Mouse (Mus musculus) heart, adult 18-20 months (tissue): Measurements from ENCODE around the gene Drc7. TPM values are rescaled to one million over a fixed set of nuclear protein-coding genes. Genes with fewer than 3 reads are reported as not detected.
"Not testable (repeated sequence)": the region's sequence is repeated elsewhere in the genome, so short reads cannot be mapped to it uniquely, and the experiment has no call there.

Experiments used
- DNase-seq, 2 experiments: peaks; one replicate each; pipeline ENCODE4 v3.0.0; 2021 to 2022; ENCODE audit warnings: mixed read lengths in 1 of 2
- long read RNA-seq, 2 experiments: library from polyadenylated mRNA; stranded (forward); transcript quantifications; one replicate each; pipeline ENCODE4 v2.0.0; 2021
- total RNA-seq, 2 experiments: library from RNA; stranded (reverse); gene quantifications; 2 replicates each; pipeline ENCODE4 v1.2.3; 2021

The Drc7 gene
- not detected for total RNA-seq
- long read RNA-seq, experiment 1 = 0 reads
- long read RNA-seq, experiment 2, partial matches to known transcripts = 0 of 1 reads
- long read RNA-seq, experiment 2, other reads (novel, unspliced or antisense) = 0 of 1 reads

- no peak for DNase-seq
Measured at GRCm38 (mm10) chr8:95054927-95055510, at the start of gene Drc7. Gene Drc7 (plus strand): TSS chr8:95055103.

DNA sequence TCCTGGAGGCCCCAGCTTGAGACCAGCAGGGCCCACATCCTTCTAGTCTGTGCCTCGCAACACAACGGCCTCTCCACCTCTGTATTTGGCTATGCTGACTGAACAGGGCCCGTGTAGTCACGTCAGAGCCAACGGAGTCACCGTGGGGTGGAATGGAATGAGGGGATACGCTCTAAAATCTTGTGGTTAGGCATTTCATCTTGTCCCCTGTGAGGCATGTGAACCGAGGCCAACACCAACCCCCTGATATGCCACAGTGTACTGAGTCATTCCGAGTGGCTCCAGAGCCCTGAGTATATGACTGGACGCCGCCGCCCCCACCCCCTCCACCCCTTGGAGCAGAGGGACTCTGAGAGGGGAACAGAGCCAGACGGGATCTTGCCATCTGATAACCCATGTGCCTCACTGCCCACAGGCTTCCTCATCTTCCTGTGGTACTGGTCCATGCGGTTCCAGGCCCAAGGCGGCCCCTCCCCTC is 42.4 kb upstream of the Drc7 start:
- no peak for DNase-seq

GRCm38 (mm10) chr8:95015866-95016265 is 39.0 kb upstream of the Drc7 start:
- DNase-seq = no peak

DNA sequence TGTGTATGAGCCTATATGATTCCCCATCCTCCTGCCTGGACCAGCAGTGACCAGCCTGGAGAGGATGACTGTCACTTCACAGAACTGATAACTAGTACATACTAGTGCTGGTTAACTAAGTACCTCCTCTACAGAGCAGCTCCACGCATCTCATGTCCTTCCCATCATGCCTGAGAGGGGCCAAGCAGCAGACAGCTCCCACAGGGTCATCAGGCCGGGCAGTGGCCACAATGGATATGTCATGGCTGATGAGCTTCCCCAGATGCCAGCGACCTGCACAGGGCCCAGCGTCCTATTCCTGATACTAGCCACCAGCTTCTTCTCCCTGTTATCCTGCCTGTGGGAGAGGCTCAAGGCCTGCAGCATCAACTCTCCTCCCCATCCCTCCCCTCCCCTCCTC is 38.2 kb upstream of the Drc7 start:
- no peak for DNase-seq

GRCm38 (mm10) chr8:95017451-95017850 is 37.5 kb upstream of the Drc7 start, which contains the start of gene Adgrg3:
Gene Adgrg3 (plus strand): TSS chr8:95017692.
- no peak for DNase-seq

- DNase-seq = no peak
Measured at GRCm38 (mm10) chr8:95017969-95018635, 36.8 kb upstream of the Drc7 start.

DNA sequence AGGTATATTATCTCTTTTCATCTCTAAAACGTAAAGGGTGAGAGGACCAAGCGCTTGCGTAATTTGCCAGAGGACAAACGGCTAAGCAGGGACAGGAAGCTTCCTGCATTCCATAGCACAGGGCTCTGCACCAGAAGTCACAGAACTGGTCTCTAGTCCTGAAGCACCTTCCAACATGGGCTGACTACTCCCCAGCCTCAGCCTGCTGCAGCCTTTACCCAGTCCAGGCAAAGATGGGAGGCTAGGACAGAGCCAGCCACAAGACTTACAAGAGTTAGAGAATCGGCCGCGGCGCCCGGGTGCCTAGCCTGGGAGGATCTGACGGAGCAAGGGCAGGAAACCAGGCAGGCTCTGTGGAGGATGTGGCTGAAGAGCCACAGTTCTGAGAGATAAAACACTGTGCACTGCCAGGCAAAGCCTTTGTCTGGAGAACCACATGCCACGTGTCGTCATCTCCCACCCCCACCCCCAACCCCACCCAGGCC is 34.6 kb upstream of the Drc7 start:
- DNase-seq = peak in 1 of 2 experiments; percentile 40

DNA sequence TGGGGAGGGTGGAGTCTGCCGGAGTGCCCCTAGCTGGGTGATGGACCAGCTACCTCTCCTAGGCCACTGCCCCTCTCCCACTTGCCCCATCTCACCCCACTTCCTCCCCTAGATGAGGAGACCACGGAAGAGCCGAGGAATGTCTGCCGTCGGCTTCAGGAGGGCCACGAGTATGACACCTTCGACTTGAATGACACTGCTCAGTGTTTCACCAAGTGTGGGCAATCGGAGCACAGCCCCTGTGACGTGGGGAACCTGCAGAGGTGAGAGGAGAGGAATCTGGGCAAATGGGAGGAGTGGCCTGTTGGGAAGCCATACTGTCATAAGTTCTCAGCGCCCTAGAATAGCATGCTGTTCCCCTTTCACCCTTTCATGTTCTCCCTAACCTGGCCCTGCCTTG is 34.1 kb upstream of the Drc7 start:
- no peak for DNase-seq

DNA sequence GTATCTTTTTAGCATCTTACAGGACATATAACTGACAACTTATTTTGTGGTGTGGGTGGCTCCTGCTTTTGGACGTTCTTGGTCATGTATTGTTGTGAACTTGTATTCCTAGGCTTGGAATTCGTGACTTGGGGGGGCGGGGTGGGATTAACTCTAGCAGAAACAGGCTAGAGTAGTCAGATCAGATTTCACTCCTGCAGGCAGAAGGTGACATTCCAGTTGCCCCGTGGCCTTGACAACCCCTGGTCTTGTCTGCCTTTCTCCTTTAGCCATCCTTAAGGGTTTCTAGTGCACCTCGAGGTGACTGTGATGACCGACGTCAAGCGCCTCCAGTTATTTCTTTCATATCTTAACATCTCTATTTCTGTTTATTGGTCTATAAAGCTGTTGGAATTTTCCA is 31.7 kb upstream of the Drc7 start:
- no peak for DNase-seq

DNA sequence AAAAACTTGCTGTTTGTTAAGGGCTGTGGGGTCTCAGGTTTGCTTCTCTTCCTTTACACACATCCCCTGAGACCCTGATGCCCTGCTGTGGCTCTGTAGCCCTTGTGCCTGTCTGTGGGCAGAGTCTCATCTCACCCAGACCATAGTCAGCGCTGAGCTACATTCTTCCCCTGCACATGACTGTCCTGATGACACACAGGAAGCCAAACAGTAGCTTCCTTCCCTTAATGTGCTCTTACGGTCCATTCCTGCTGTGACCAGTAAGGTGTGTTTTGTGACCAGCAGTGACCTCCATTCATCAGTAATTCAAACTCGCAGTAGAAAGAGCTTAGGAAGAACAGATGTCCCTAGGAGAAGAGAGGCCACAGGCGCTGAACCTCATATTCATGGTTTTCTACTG is 30.5 kb upstream of the Drc7 start:
- DNase-seq = no peak

- DNase-seq = no peak
Measured at GRCm38 (mm10) chr8:95025421-95025820, 29.5 kb upstream of the Drc7 start.

GRCm38 (mm10) chr8:95028391-95028790 is 26.5 kb upstream of the Drc7 start:
- DNase-seq = not testable (repeated sequence)

DNA sequence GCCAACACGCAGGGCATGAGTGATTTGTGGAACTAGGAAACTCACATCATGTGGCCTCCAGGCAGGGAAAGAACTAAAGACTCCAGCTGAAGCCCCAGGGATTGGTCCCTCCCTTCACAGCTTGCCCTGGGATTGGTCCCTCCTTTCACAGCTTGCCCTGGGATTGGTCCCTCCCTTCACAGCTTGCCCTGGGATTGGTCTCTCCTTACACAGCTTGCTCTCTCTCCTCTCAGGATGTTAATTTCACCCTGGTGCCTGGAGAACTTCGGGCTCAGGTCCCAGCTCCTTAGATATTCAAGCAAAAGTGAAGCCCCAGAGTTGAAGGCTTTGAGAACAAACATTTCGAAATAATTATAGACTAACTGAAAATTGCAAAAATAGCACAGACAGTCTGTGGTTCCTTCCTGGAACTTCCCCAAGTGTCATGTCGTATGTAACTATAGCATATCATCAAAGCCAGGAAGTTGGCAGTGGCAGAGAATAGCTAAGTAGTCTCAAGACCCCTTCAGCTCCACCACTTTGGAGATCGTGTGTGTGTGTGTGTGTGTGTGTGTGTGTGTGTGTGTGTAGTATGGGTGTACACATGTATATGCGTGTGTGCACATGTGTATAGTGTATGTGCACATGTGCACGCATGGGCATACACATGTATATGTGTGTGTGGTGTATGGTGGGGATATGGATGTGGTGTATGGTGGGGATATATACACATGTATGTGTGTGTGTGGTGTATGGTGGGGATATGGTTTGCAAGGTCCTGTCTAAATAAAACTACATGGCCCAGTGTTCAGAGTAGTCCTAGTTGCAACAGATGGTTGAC is 17.6 kb upstream of the Drc7 start:
- peak in 1 of 2 experiments; percentile 52 for DNase-seq

DNA sequence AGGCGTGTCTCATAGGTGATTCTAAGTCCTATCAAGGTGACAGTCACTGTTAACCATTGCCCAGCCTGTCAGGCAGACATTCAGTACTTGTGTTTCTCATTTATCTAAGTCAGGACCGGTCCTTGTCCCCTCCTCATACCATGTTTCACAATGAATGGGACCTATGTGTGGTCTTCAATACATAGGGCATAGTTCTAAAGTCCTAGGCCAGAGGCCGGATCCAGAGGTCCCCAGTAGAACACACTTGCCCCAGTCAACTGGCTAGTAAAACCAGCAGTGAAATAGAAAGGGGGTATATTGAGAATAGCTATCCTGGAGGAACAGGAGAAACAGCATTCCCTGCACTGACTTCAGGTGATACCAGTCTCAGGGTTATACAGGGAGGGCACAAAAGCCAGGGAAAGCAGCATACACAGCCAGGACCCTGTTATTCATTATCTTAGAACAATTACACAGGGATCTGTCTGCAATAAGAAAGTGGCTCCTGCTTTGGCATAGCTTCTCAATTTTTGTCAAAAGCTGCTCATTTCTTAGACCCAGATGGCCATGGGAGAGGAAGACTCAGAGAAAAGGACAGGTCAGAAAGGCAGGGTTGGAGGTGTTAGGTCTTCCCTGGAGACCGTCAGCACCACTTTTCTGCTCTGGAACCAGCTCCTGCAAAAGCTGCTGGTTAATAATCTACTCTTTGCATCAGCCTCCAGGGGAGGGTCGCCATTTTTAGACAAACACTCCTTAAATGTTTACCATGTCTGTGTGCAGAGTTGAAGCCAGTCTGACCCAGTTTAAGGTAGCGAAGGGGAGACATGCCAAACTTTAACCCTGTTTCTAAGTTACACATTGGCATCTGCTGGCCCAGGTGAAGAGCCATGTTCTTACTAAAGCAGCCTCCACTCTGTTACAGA is 12.8 kb upstream of the Drc7 start:
- no peak for DNase-seq

DNA sequence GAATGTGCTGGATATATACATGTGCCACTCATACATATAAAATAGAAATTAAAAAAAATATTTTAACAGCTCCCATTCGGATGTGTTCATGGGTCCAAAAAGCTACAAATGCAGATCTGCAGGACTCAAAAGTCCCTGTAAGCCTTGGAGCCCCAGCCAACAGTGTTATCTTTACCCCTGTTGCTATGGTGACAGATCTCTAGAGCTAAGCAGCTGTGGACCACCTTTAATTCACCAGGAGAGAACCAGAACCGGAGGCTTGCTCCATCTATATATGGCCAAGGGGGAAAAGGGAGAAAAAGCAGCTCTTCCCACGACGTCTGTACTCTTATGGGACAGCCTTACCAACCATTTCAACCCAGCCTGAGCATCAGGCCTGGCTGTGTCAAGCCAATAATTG is 10.1 kb upstream of the Drc7 start:
- no peak for DNase-seq

DNA sequence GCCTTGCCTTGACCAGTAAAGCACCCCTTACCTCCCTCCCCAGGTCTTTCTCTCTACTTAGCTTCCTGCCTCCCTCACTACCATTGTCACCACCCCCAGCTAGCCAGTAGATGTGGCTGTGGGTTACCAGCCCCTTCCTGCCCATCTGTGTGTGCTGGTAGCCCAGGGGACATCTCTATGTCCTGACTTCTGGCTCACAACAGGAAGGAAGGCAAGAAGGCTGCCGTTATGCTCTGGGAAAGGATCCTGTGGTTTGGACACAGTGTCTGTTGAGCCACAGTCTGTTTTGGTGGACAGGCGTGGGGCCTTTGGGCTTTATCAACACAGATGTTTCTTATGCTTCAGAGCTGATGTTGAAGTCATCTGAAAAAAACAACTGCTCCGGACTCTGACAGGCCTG is 7.9 kb upstream of the Drc7 start:
- DNase-seq = peak; percentile 20 to 36

GRCm38 (mm10) chr8:95047884-95048680 is 6.8 kb upstream of the Drc7 start:
- no peak for DNase-seq

DNA sequence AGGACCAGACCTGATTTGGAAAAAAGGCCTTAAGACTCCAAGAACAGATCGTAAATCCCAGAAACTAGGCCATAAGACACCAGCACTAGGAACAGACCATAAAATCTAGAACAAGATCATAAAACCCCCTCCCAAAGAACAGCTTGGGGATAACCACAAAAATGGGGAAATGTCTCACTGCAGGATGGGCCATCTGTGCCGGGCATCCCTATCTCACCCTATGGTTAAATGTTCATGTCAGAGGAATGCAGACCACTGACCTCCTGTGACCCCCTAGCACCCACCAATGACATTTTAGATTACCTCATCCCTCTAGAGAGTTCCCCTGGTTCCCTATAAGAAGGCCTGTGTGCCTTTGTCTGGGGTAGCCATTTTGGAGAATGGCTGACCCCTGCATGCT is 5.3 kb upstream of the Drc7 start:
- no peak for DNase-seq

- DNase-seq = no peak
Measured at GRCm38 (mm10) chr8:95054438-95054837, 465 bp upstream of the Drc7 start.

DNA sequence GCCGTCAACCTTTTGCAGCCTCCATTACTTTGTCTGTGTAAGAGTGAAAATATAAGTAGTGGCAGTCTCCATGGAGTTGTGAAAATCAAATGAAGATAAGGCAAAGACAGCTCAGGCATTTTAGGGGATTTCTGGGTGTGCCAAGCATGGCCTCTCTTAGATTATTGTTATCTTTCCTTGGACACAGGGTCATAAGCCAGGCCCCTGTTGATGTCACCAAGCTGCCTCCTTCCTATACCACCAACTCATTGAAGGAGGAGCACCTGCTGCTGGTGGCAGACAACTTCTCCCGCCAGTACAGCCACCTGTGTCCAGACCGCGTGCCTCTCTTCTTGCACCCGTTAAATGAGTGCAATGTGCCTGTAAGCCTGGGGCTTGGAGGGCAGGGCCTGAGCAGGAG is 1.5 kb downstream of the Drc7 start:
- no peak for DNase-seq

- no peak for DNase-seq
Measured at GRCm38 (mm10) chr8:95058661-95059060, 3.8 kb downstream of the Drc7 start.
